Mouse (Mus musculus): ENCODE measurements around the gene Atg14.

GRCm38 (mm10) chr14:47510244-47510643, 60.2 kb downstream of the Atg14 start:
- TF ChIP-seq CTCF (IDR thresholded peaks at IDR 0.05; ENCODE audit: control insufficient read depth, insufficient read depth, insufficient read length), result no peak
- no peak for TF ChIP-seq MYOD1 (IDR thresholded peaks at IDR 0.05; ENCODE audit: control insufficient read depth, insufficient read length, low read depth)
- TF ChIP-seq MAX (IDR thresholded peaks at IDR 0.05), result no peak
- TF ChIP-seq FOSL1 (IDR thresholded peaks at IDR 0.05; ENCODE audit: insufficient read depth, low read length, poor library complexity, severe bottlenecking), result no peak
- no peak for TF ChIP-seq USF1 (IDR thresholded peaks at IDR 0.05; ENCODE audit: low read depth)
- no peak for TF ChIP-seq CEBPB (IDR thresholded peaks at IDR 0.05; ENCODE audit: low read depth)
- TF ChIP-seq MYOG (IDR thresholded peaks at IDR 0.05; ENCODE audit: control insufficient read depth, extremely low read depth, insufficient read length), result no peak
